Mouse (Mus musculus): ENCODE measurements around the gene Atp13a3. TPM values are rescaled to one million over a fixed set of nuclear protein-coding genes. Genes with fewer than 3 reads are reported as not detected.

The Atp13a3 gene
- polyA plus RNA-seq, 1 experiment: 13.4 TPM

- WGBS: 68% methylated on average over 2 of the region's 2 CpGs
- no peak overlapping the region for H3K4me3 ChIP-seq (ENCODE audit: extremely low read depth, insufficient read depth, insufficient read length)
Observed at GRCm38 (mm10) chr16:30432111-30432510, 26.3 kb upstream of the Atp13a3 start.

GRCm38 (mm10) chr16:30430512-30431088 lies 24.8 kb upstream of the Atp13a3 start:
- Histone ChIP-seq H3K27ac (ENCODE audit: insufficient read depth, low read length) (no peak overlapping the region), H3K36me3 (ENCODE audit: control insufficient read depth, insufficient read depth, low read length) (no peaks in the 10 kb centered on the region), H3K4me1 (ENCODE audit: control insufficient read depth, insufficient read depth, insufficient read length) (peaks cover 8% of the 10 kb centered on the region; the same call in 1 of the 2 replicates), H3K4me3 (ENCODE audit: extremely low read depth, insufficient read depth, insufficient read length) (no peak overlapping the region), H3K27me3 (ENCODE audit: control insufficient read depth, insufficient read depth, low read length) (no peaks in the 10 kb centered on the region)
- TF ChIP-seq CTCF (IDR thresholded peaks at IDR 0.05; ENCODE audit: extremely low read depth, insufficient read depth, insufficient read length, insufficient replicate concordance): no peak
- no peak for TF ChIP-seq POLR2A (IDR thresholded peaks at IDR 0.05; ENCODE audit: low read depth, low read length)
- 92% methylated on average over 2 of the region's 2 CpGs for whole genome bisulfite sequencing
- no peak for DNase-seq (ENCODE audit: low read depth in 1 of 2, low spot score in 2 of 2)

More at GRCm38 (mm10) chr16:30432111-30432510, 26.3 kb upstream of the Atp13a3 start:
- Histone ChIP-seq H3K27me3 (ENCODE audit: control insufficient read depth, insufficient read depth, low read length) (no peaks in the 10 kb centered on the region), H3K36me3 (ENCODE audit: control insufficient read depth, insufficient read depth, low read length) (no peaks in the 10 kb centered on the region), H3K4me1 (ENCODE audit: control insufficient read depth, insufficient read depth, insufficient read length) (peaks cover 8% of the 10 kb centered on the region; the same call in 1 of the 2 replicates), H3K27ac (ENCODE audit: insufficient read depth, low read length) (no peak overlapping the region)
- TF ChIP-seq POLR2A (IDR thresholded peaks at IDR 0.05; ENCODE audit: low read depth, low read length) (no peak), CTCF (IDR thresholded peaks at IDR 0.05; ENCODE audit: extremely low read depth, insufficient read depth, insufficient read length, insufficient replicate concordance) (no peak)
- DNase-seq (ENCODE audit: low read depth in 1 of 2, low spot score in 2 of 2): no peak

- H3K4me3 ChIP-seq (ENCODE audit: extremely low read depth, insufficient read depth, insufficient read length): no peak overlapping the region
- no peak for TF ChIP-seq CTCF (IDR thresholded peaks at IDR 0.05; ENCODE audit: extremely low read depth, insufficient read depth, insufficient read length, insufficient replicate concordance)
- no peak for TF ChIP-seq POLR2A (IDR thresholded peaks at IDR 0.05; ENCODE audit: low read depth, low read length)
- 83% methylated on average over 4 of the region's 4 CpGs for WGBS
- no peak overlapping the region for H3K27ac ChIP-seq (ENCODE audit: insufficient read depth, low read length)
- no peaks in the 10 kb centered on the region for H3K36me3 ChIP-seq (ENCODE audit: control insufficient read depth, insufficient read depth, low read length)
- H3K4me1 ChIP-seq (ENCODE audit: control insufficient read depth, insufficient read depth, insufficient read length): peaks cover 8% of the 10 kb centered on the region; the same call in 1 of the 2 replicates
- no peaks in the 10 kb centered on the region for H3K27me3 ChIP-seq (ENCODE audit: control insufficient read depth, insufficient read depth, low read length)
- no peak for DNase-seq (ENCODE audit: low read depth in 1 of 2, low spot score in 2 of 2)
Observed at GRCm38 (mm10) chr16:30428753-30429260, 23.0 kb upstream of the Atp13a3 start.

- Histone ChIP-seq H3K4me1 (ENCODE audit: control insufficient read depth, insufficient read depth, insufficient read length) (peaks cover 2% of the 10 kb centered on the region; the same call in 1 of the 2 replicates), H3K36me3 (ENCODE audit: control insufficient read depth, insufficient read depth, low read length) (no peaks in the 10 kb centered on the region), H3K27me3 (ENCODE audit: control insufficient read depth, insufficient read depth, low read length) (no peaks in the 10 kb centered on the region), H3K4me3 (ENCODE audit: extremely low read depth, insufficient read depth, insufficient read length) (no peak overlapping the region), H3K27ac (ENCODE audit: insufficient read depth, low read length) (no peak overlapping the region)
- WGBS: 85% methylated on average over 4 of the region's 4 CpGs
- TF ChIP-seq CTCF (IDR thresholded peaks at IDR 0.05; ENCODE audit: extremely low read depth, insufficient read depth, insufficient read length, insufficient replicate concordance) (no peak), POLR2A (IDR thresholded peaks at IDR 0.05; ENCODE audit: low read depth, low read length) (no peak)
- no peak for DNase-seq (ENCODE audit: low read depth in 1 of 2, low spot score in 2 of 2)
Observed at GRCm38 (mm10) chr16:30427466-30427865, 21.7 kb upstream of the Atp13a3 start.

GRCm38 (mm10) chr16:30427003-30427402 lies 21.2 kb upstream of the Atp13a3 start:
- WGBS: 90% methylated on average over 5 of the region's 5 CpGs

GRCm38 (mm10) chr16:30425980-30426379 lies 20.2 kb upstream of the Atp13a3 start:
- WGBS: 88% methylated on average over 1 of the region's 1 CpGs
- no peaks in the 10 kb centered on the region for H3K36me3 ChIP-seq (ENCODE audit: control insufficient read depth, insufficient read depth, low read length)
- H3K4me1 ChIP-seq (ENCODE audit: control insufficient read depth, insufficient read depth, insufficient read length): no peaks in the 10 kb centered on the region
- H3K27ac ChIP-seq (ENCODE audit: insufficient read depth, low read length): no peak overlapping the region
- H3K27me3 ChIP-seq (ENCODE audit: control insufficient read depth, insufficient read depth, low read length): no peaks in the 10 kb centered on the region
- no peak overlapping the region for H3K4me3 ChIP-seq (ENCODE audit: extremely low read depth, insufficient read depth, insufficient read length)
- DNase-seq (ENCODE audit: low read depth in 1 of 2, low spot score in 2 of 2): no peak
- TF ChIP-seq CTCF (IDR thresholded peaks at IDR 0.05; ENCODE audit: extremely low read depth, insufficient read depth, insufficient read length, insufficient replicate concordance): no peak
- no peak for TF ChIP-seq POLR2A (IDR thresholded peaks at IDR 0.05; ENCODE audit: low read depth, low read length)

More at GRCm38 (mm10) chr16:30427003-30427402, 21.2 kb upstream of the Atp13a3 start:
- Histone ChIP-seq H3K4me1 (ENCODE audit: control insufficient read depth, insufficient read depth, insufficient read length) (no peaks in the 10 kb centered on the region), H3K36me3 (ENCODE audit: control insufficient read depth, insufficient read depth, low read length) (no peaks in the 10 kb centered on the region), H3K4me3 (ENCODE audit: extremely low read depth, insufficient read depth, insufficient read length) (no peak overlapping the region), H3K27ac (ENCODE audit: insufficient read depth, low read length) (no peak overlapping the region), H3K27me3 (ENCODE audit: control insufficient read depth, insufficient read depth, low read length) (no peaks in the 10 kb centered on the region)
- no peak for DNase-seq (ENCODE audit: low read depth in 1 of 2, low spot score in 2 of 2)
- TF ChIP-seq POLR2A (IDR thresholded peaks at IDR 0.05; ENCODE audit: low read depth, low read length) (no peak), CTCF (IDR thresholded peaks at IDR 0.05; ENCODE audit: extremely low read depth, insufficient read depth, insufficient read length, insufficient replicate concordance) (no peak)

GRCm38 (mm10) chr16:30424053-30424452 lies 18.3 kb upstream of the Atp13a3 start:
- no peak for TF ChIP-seq CTCF (IDR thresholded peaks at IDR 0.05; ENCODE audit: extremely low read depth, insufficient read depth, insufficient read length, insufficient replicate concordance)
- DNase-seq (ENCODE audit: low read depth in 1 of 2, low spot score in 2 of 2): no peak
- no peaks in the 10 kb centered on the region for H3K27me3 ChIP-seq (ENCODE audit: control insufficient read depth, insufficient read depth, low read length)
- H3K4me1 ChIP-seq (ENCODE audit: control insufficient read depth, insufficient read depth, insufficient read length): no peaks in the 10 kb centered on the region
- no peak overlapping the region for H3K4me3 ChIP-seq (ENCODE audit: extremely low read depth, insufficient read depth, insufficient read length)
- H3K27ac ChIP-seq (ENCODE audit: insufficient read depth, low read length): no peak overlapping the region
- no peaks in the 10 kb centered on the region for H3K36me3 ChIP-seq (ENCODE audit: control insufficient read depth, insufficient read depth, low read length)
- 54% methylated on average over 5 of the region's 5 CpGs for WGBS

Data from spleen, adult 2 months (tissue).